Mouse (Mus musculus) MN1 (cell line): ENCODE data around the gene Adal.

Experiments used
- DNase-seq: peaks from one replicate; pipeline ENCODE4 v3.0.0-alpha.2; 2016; ENCODE audit warnings: low spot score

The Adal gene

DNA sequence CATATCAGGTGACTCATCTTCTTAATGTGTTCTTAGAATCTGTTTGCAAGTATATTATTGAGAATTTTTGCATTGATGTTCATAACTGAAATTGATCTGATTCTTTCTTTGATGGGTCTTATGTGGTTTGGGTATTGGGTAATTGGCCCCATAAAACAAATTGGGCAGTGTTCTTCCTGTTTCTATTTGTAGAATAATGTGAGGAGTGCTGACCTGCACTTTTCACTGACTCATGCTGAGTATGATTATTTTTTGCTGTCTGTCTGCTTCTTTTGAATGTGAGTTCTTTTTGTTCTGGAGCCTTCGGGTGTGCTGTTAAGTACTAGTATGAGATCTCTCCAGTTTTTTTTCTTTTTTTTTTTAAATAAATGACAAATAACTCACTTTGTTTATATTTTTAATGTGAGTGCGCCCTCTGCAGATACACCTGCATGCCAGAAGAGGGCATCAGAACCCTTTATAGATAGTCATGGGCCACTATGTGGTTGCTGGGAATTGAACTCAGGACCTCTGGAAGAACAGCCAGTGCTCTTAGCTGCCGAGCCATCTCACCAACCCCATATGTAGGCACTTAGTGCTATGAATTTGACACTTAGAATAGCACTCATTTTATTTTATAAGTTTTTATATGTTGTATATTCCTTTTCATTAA is 38.7 kb downstream of the Adal start:
- no peak for DNase-seq

DNA sequence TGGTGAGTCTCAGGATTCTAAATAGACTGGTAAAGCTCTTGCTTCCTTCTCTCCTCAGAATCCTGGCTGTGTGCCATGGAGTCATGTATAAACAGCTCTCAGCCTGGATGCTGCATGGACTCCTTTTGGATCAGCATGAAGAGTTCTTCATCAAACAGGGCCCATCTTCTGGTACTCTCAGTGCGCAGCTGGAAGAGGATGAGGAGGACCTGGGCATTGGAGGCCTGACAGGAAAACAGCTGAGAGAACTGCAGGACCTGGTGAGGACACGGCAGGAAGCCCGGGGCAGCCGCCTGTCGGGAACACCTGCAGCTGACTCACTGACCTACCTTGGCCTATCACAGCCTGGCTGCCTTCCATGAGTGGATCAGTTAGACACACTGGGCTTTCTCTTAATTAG is 43.2 kb downstream of the Adal start:
- DNase-seq: peak; percentile 20

GRCm38 (mm10) chr2:121184142-121184541 is 43.9 kb downstream of the Adal start:
- no peak for DNase-seq

- no peak for DNase-seq
Observed at GRCm38 (mm10) chr2:121188530-121188929, 48.3 kb downstream of the Adal start.

DNA sequence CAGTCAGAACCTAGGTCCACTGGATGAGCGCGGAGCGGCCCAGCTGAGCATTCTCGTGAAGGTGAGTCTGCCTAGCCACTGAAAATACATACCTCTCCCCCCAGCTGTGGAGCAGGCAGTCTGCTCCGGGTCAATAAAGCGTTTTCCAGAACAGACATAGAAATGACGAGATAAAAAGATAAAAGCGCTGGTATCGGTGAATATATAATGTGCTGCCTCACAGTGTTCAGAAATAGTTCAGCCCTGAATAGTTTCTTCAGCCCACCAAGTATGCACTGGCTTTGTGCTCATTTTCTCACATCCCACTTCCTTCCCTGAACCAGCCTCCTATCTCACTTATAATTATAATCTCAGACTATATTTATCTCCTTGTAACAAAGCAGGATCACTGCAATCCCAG is 55.2 kb downstream of the Adal start:
- DNase-seq: no peak

DNA sequence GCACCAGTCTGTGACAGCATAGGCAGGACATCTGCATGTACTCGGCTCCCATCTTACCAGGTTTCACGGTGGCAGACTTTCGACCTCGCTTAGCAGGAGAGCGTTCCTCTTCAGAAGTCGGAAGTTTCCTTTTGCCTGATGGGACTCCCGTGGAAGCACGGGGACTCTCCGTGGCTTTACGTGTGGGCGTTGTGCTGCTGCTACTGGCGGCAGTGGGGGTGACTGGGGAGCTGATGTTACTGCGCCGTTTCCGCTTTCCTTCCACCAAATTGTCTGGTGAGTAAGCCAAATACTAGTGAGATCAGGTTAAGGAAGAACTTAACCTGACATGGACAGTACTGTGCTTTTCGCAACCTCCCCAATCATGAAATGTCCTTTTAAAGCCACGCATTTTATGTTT is 64.0 kb downstream of the Adal start:
- no peak for DNase-seq
